Mouse (Mus musculus) spleen, adult 2 months (tissue): Measurements from ENCODE around the gene Arhgap1. TPM values are rescaled to one million over a fixed set of nuclear protein-coding genes. Genes with fewer than 3 reads are reported as not detected.
A peak's percentile ranks its signal among the peaks of the same experiment; 100 is the strongest.

Experiments used
- DNase-seq, 2 experiments: peaks; one replicate each; pipeline versions ENCODE4 v3.0.0 to v3.0.0-alpha.2; 2012 to 2021; ENCODE audit warnings: low spot score in 2 of 2, low read depth in 1 of 2
- H3K27ac ChIP-seq: fragments of 200-500 bp; 2 replicates; pipeline ENCODE4 v1.5.1; 2012; ENCODE audit warnings: low read length, inconsistent platforms; ENCODE audit not compliant: insufficient read depth
- H3K27me3 ChIP-seq: fragments of 200-500 bp; 2 replicates; pipeline ENCODE4 v1.6.1; 2012; ENCODE audit warnings: mild to moderate bottlenecking, moderate library complexity, low read length, inconsistent platforms; ENCODE audit not compliant: control insufficient read depth, insufficient read depth
- H3K36me3 ChIP-seq: fragments of 200-500 bp; 2 replicates; pipeline ENCODE4 v1.6.1; 2012; ENCODE audit warnings: mild to moderate bottlenecking, low read length, inconsistent platforms; ENCODE audit not compliant: control insufficient read depth, insufficient read depth
- H3K4me1 ChIP-seq: fragments of 200-500 bp; 2 replicates; pipeline ENCODE4 v1.6.1; 2011; ENCODE audit warnings: inconsistent platforms; ENCODE audit not compliant: control insufficient read depth, insufficient read depth, insufficient read length
- H3K4me3 ChIP-seq: fragments of 200-500 bp; 2 replicates; pipeline ENCODE4 v1.5.1; 2011; ENCODE audit warnings: mild to moderate bottlenecking, inconsistent platforms; ENCODE audit not compliant: insufficient read depth, insufficient read length; ENCODE audit errors: extremely low read depth
- CTCF ChIP-seq: fragments of 200-500 bp; IDR thresholded peaks from 2 replicates; pipeline ENCODE4 v1.5.1; 2011; ENCODE audit warnings: mild to moderate bottlenecking, inconsistent platforms; ENCODE audit not compliant: insufficient read depth, insufficient read length, insufficient replicate concordance; ENCODE audit errors: extremely low read depth
- POLR2A ChIP-seq: fragments of 200-500 bp; IDR thresholded peaks from 2 replicates; pipeline ENCODE4 v1.6.1; 2011; ENCODE audit warnings: low read depth, low read length, inconsistent platforms
- WGBS: fragments of 180-500 bp; shearing (Covaris S2); methylation state at CpG from one replicate; pipeline ENCODE4 v1.1.7; 2018; 5-methylcytosine and 5-hydroxymethylcytosine counted together
- polyA plus RNA-seq: library from polyadenylated mRNA; depleted of rRNA; stranded (reverse); fragments of >200 nt; gene quantifications from 2 replicates; pipeline ENCODE4 v1.2.3, GENCODE M21; 2012; rRNA removed

Gene Arhgap1
- polyA plus RNA-seq, 1 experiment: 66.7 TPM

DNA sequence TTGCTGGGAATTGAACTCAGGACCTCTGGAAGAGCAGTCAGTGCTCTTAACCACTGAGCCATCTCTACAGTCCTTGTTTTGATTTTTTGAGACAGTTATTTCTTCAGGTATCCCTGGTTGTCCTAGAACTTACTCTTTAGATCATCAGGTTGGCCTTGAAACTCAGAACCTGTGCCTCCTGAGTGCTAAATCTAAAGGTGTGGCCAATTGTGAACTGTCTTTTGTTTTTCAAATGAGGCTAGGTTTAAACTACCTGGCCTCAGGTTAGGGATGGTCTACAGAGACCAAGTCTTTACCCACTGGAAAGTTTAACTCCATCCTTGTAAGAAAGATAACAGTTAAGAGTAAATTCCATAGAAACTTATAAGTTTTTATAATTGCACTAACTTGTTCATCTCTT, 56.8 kb downstream of the Arhgap1 start:
- no peak for DNase-seq
- Histone ChIP-seq H3K27ac (no peak overlapping the region), H3K4me3 (no peak overlapping the region), H3K4me1 (no peaks in the 10 kb centered on the region; the same call in 1 of the 2 replicates), H3K27me3 (no peaks in the 10 kb centered on the region), H3K36me3 (peaks cover 1% of the 10 kb centered on the region; the same call in 1 of the 2 replicates)
- TF ChIP-seq CTCF (no peak), POLR2A (no peak)

DNA sequence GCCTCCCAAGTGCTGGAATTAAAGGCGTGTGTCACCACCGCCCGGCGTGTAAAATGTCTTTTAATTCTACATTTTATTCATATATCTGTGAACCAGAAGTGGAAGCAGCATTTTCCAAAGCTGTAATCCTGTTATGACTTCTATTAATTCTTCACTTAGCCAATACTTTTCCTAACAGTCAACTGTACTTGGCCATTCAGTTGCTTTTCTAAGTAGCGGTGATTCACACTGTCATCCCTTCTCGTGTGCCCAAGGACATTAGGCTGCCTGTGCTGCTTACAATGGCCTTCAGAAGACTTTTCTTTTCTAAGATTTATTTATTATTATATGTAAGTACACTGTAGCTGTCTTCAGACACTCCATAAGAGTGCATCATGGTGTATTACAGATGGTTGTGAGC, 58.7 kb downstream of the Arhgap1 start:
- 94% methylated on average over 6 of the region's 6 CpGs for whole genome bisulfite sequencing
- no peak for TF ChIP-seq POLR2A
- TF ChIP-seq CTCF: no peak

DNA sequence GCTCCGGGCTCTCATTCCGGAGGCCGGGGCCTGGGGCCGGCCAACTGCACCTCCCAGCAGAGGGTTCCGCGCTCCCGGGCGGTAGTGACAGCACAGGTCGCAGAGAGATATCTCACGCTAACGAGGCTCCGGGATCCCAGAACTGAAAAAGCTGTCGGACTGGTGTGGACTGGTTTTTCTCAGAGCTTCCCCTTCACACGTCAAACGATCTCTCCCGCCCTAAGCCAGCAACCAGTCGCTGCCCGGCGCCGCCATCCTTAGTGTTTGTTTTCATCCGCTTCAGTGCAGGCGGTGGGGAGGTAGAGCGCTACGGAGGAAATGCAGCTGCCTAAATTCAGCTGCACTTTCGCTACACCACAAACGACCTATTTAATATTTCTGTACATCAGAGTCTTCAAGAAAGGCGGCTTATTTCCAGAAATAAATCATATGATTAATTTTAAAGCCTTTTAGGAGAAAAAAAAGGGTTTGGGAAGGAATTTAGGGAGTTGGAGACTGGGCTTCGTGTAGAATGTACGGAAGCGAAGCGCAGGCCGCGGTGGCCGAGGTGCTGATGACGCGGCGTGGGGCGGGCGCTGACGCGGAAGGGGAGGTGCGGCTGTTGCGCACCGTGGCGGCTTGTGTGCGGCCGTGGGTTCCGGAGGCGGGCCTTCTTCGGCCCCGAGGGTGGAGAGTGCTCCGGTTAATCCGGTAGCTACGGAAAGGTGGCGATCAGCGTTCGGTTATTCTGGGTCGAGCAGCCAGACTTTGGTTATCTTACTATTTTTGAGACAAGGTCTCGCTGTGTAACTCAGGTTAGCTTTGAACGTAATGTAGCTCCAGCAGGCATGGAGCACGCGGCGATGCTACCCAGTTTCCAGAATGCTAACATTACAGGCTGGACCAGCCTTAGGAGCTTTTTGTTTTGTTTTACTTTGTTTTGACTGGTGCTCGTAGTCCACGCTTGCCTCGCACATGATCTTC, 60.9 kb downstream of the Arhgap1 start, which contains the start of the genes Atg13 and Harbi1:
Gene Atg13 (minus strand): TSS at position 305 of the 963 bp plus-strand sequence.
Gene Harbi1 (plus strand): TSS at position 581 of the 963 bp plus-strand sequence.
- H3K27ac ChIP-seq: peak within 1 kb of the TSS; percentile 74
- TF ChIP-seq CTCF (no peak), POLR2A (peak; percentile 62)
- no peaks in the 10 kb centered on the region; the same call in 1 of the 2 replicates for H3K4me1 ChIP-seq
- 0 out of 2 replicates have a peak, but pooled peaks cover 1% of the 10 kb centered on the region for H3K36me3 ChIP-seq
- H3K27me3 ChIP-seq: no peaks in the 10 kb centered on the region
- DNase-seq: peak; percentile 89
- WGBS: under 1% methylated on average over 66 of the region's 66 CpGs
- peak within 1 kb of the TSS; percentile 92 for H3K4me3 ChIP-seq

More for the DNA sequence above, 58.7 kb downstream of the Arhgap1 start:
- DNase-seq: no peak
- Histone ChIP-seq H3K4me3 (no peak overlapping the region), H3K27ac (no peak overlapping the region), H3K27me3 (no peaks in the 10 kb centered on the region), H3K4me1 (no peaks in the 10 kb centered on the region; the same call in 1 of the 2 replicates), H3K36me3 (peaks cover 1% of the 10 kb centered on the region; the same call in 1 of the 2 replicates)

DNA sequence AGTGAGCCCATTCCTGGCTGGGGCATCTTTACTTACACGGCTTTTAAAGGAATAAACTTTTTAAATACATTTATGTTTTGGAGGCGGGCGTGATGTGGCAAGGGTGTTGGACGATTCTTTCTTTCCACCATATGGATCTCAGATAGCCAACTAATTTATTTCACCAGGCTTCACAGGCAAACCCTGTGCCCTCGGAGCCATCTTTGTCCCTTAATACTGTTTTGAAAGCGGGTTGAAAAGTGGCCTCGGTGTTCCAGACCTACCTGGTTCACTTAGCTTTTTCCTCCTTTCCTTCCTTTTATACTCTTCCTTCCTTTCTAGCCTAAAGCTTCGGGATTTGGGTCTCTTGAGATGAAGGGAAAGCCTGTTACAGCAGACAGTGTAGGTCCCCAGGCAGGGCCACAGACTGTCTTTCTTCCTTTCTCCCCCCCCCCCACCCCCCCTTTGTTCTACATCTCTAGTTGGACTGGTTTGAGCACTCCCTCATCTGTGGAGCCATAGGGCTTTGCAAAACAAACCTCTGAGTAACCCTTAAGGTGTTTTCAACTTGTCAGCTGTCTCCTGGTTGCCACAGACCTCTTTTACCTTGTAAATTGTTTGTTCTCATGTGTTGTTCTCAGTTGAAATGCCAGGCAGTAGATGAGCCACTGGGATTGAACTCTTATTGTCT, 61.7 kb downstream of the Arhgap1 start:
- 2% methylated on average over 8 of the region's 8 CpGs for WGBS

DNA sequence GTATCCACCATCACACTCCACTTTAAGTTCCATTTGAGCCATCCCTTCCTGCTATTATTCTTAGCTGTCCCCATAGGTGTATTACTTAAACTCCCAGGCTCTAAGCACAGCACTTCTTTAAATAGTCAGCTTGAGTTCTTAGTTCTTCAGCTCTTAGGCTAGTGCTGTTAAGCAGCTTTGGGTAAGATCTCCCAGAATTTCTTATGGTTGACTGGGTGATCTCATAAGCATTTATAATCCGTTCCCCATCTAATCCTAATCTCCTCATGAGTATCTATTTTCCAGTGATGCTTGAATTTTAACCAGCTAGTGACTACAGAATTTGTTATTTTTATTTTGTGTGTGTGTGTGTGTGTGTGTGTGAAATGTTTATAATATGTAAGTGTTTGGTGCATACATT, 65.3 kb downstream of the Arhgap1 start:
- Histone ChIP-seq H3K27me3 (no peaks in the 10 kb centered on the region), H3K4me1 (no peaks in the 10 kb centered on the region), H3K27ac (no peak overlapping the region), H3K4me3 (no peak overlapping the region), H3K36me3 (no peaks in the 10 kb centered on the region)
- DNase-seq: no peak
- no peak for TF ChIP-seq POLR2A
- TF ChIP-seq CTCF: no peak
- 92% methylated on average over 1 of the region's 1 CpGs for WGBS

More for the DNA sequence above, 61.7 kb downstream of the Arhgap1 start:
- no peak for TF ChIP-seq POLR2A
- no peak for TF ChIP-seq CTCF
- Histone ChIP-seq H3K27ac (peak overlapping the region; percentile 74), H3K4me3 (peak overlapping the region; percentile 70), H3K27me3 (no peaks in the 10 kb centered on the region), H3K36me3 (0 out of 2 replicates have a peak, but pooled peaks cover 1% of the 10 kb centered on the region), H3K4me1 (no peaks in the 10 kb centered on the region; the same call in 1 of the 2 replicates)
- no peak for DNase-seq

DNA sequence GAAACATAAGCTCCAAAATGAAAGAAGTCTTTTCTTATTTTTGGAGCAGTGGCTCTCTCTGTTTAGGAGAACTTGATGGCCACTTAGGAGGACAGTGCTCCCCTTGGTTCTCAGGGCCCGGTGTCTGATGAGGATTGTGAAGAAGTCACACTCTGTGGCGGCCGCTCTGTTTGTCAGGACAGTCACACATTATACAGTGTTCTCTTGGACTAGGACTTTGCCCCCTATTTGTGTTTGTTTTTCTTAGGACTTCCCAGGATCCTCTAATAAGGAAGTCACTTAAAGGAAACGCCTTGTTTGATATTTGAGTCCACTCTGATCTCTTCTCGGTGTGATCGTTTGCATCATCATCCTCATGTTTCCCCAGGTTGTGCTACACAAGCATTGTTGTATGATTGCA, 68.6 kb downstream of the Arhgap1 start:
- DNase-seq: no peak
- Histone ChIP-seq H3K4me3 (no peak overlapping the region), H3K27ac (no peak overlapping the region), H3K27me3 (no peaks in the 10 kb centered on the region), H3K36me3 (no peaks in the 10 kb centered on the region), H3K4me1 (no peaks in the 10 kb centered on the region)
- 86% methylated on average over 6 of the region's 6 CpGs for WGBS
- no peak for TF ChIP-seq POLR2A
- no peak for TF ChIP-seq CTCF

Other genes starting within 250 kb of the Arhgap1 start
- 4.8 and 5.6 TPM in 2 replicates for gene 1110051M20Rik, start 205.2 kb upstream of the Arhgap1 start, polyA plus RNA-seq
- 1.9 and 2.2 TPM in 2 replicates for gene Lrp4, start 192.3 kb upstream of the Arhgap1 start, polyA plus RNA-seq
- gene Ckap5, start 123.1 kb upstream of the Arhgap1 start, polyA plus RNA-seq: 3.7 and 4.6 TPM in 2 replicates
- gene F2, start 13.4 kb upstream of the Arhgap1 start, polyA plus RNA-seq: 0.30 and 0.36 TPM in 2 replicates
- 13.3 and 17.4 TPM in 2 replicates for gene Zfp408, start 69 bp upstream of the Arhgap1 start, polyA plus RNA-seq
- gene Atg13, start 60.7 kb downstream of the Arhgap1 start, polyA plus RNA-seq: 16.7 and 20.4 TPM in 2 replicates
- 1.9 and 2.1 TPM in 2 replicates for gene Harbi1, start 61.0 kb downstream of the Arhgap1 start, polyA plus RNA-seq
- 20.0 and 21.8 TPM in 2 replicates for gene Ambra1, start 80.3 kb downstream of the Arhgap1 start, polyA plus RNA-seq